Mouse (Mus musculus): ENCODE measurements around the gene Slc43a3. TPM values are rescaled to one million over a fixed set of nuclear protein-coding genes. Genes with fewer than 3 reads are reported as not detected.

Gene Slc43a3
- polyA plus RNA-seq, 1 experiment from 2014 or later, result 52.4 TPM

GRCm38 (mm10) chr2:84939306-84939705, 2.9 kb downstream of the Slc43a3 start:
- no peak overlapping the region for H3K4me2 ChIP-seq
- H3K36me3 ChIP-seq, result peaks cover 24% of the 10 kb centered on the region
- WGBS, result 95% methylated on average over 3 of the region's 3 CpGs
- H3K27me3 ChIP-seq, result no peaks in the 10 kb centered on the region
- H3K9ac ChIP-seq, result no peak overlapping the region
- no peak overlapping the region for H3K27ac ChIP-seq
- no peak overlapping the region for H3K4me3 ChIP-seq (replicated peaks)
- peaks cover 13% of the 10 kb centered on the region for H3K4me1 ChIP-seq
- H3K9me3 ChIP-seq (replicated peaks), result no peaks in the 10 kb centered on the region
- ATAC-seq (replicated peaks; ENCODE audit: low FRiP score), result no peak

- Histone ChIP-seq H3K36me3 (peaks cover 28% of the 10 kb centered on the region), H3K27me3 (no peaks in the 10 kb centered on the region), H3K4me1 (peaks cover 12% of the 10 kb centered on the region), H3K27ac (no peak overlapping the region), H3K9me3 (replicated peaks) (no peaks in the 10 kb centered on the region), H3K9ac (no peak overlapping the region), H3K4me3 (replicated peaks) (no peak overlapping the region), H3K4me2 (no peak overlapping the region)
- 97% methylated on average over 6 of the region's 6 CpGs for WGBS
- no peak for ATAC-seq (replicated peaks; ENCODE audit: low FRiP score)
Measured at GRCm38 (mm10) chr2:84939711-84940110, 3.3 kb downstream of the Slc43a3 start.

GRCm38 (mm10) chr2:84941332-84941731, 5.0 kb downstream of the Slc43a3 start:
- H3K9me3 ChIP-seq (replicated peaks), result no peaks in the 10 kb centered on the region
- H3K27me3 ChIP-seq, result no peaks in the 10 kb centered on the region
- WGBS, result 61% methylated on average over 2 of the region's 2 CpGs
- no peak overlapping the region for H3K9ac ChIP-seq
- ATAC-seq (replicated peaks; ENCODE audit: low FRiP score), result no peak
- no peak overlapping the region for H3K4me2 ChIP-seq
- H3K4me1 ChIP-seq, result peaks cover 12% of the 10 kb centered on the region
- H3K36me3 ChIP-seq, result peaks cover 43% of the 10 kb centered on the region
- no peak overlapping the region for H3K27ac ChIP-seq
- no peak overlapping the region for H3K4me3 ChIP-seq (replicated peaks)

- Histone ChIP-seq H3K36me3 (peaks cover 48% of the 10 kb centered on the region), H3K9me3 (replicated peaks) (no peaks in the 10 kb centered on the region), H3K4me2 (no peak overlapping the region), H3K4me3 (replicated peaks) (no peak overlapping the region), H3K27me3 (no peaks in the 10 kb centered on the region), H3K27ac (no peak overlapping the region), H3K4me1 (peaks cover 12% of the 10 kb centered on the region), H3K9ac (no peak overlapping the region)
- WGBS, result 94% methylated on average over 4 of the region's 4 CpGs
- ATAC-seq (replicated peaks; ENCODE audit: low FRiP score), result no peak
Measured at GRCm38 (mm10) chr2:84941795-84942194, 5.4 kb downstream of the Slc43a3 start.

- WGBS, result 88% methylated on average over 3 of the region's 3 CpGs
- no peaks in the 10 kb centered on the region for H3K9me3 ChIP-seq (replicated peaks)
- H3K4me3 ChIP-seq (replicated peaks), result no peak overlapping the region
- no peak overlapping the region for H3K9ac ChIP-seq
- no peaks in the 10 kb centered on the region for H3K27me3 ChIP-seq
- H3K4me1 ChIP-seq, result no peaks in the 10 kb centered on the region
- no peak overlapping the region for H3K27ac ChIP-seq
- peaks cover 81% of the 10 kb centered on the region for H3K36me3 ChIP-seq
- no peak overlapping the region for H3K4me2 ChIP-seq
- ATAC-seq (replicated peaks; ENCODE audit: low FRiP score), result no peak
Measured at GRCm38 (mm10) chr2:84947154-84947771, 10.9 kb downstream of the Slc43a3 start.

- Histone ChIP-seq H3K9me3 (replicated peaks) (no peaks in the 10 kb centered on the region), H3K4me2 (no peak overlapping the region), H3K27me3 (no peaks in the 10 kb centered on the region), H3K9ac (no peak overlapping the region), H3K36me3 (peaks cover 89% of the 10 kb centered on the region), H3K4me3 (replicated peaks) (no peak overlapping the region), H3K27ac (no peak overlapping the region), H3K4me1 (no peaks in the 10 kb centered on the region)
- 90% methylated on average over 7 of the region's 7 CpGs for WGBS
- no peak for ATAC-seq (replicated peaks; ENCODE audit: low FRiP score)
Measured at GRCm38 (mm10) chr2:84948252-84948651, 11.9 kb downstream of the Slc43a3 start.

GRCm38 (mm10) chr2:84948721-84949120, 12.3 kb downstream of the Slc43a3 start:
- ATAC-seq (replicated peaks; ENCODE audit: low FRiP score), result no peak
- Histone ChIP-seq H3K9me3 (replicated peaks) (no peaks in the 10 kb centered on the region), H3K9ac (no peak overlapping the region), H3K4me3 (replicated peaks) (no peak overlapping the region), H3K4me1 (no peaks in the 10 kb centered on the region), H3K4me2 (no peak overlapping the region), H3K27ac (no peak overlapping the region), H3K36me3 (peaks cover 94% of the 10 kb centered on the region), H3K27me3 (no peaks in the 10 kb centered on the region)
- 98% methylated on average over 2 of the region's 2 CpGs for WGBS

GRCm38 (mm10) chr2:84951027-84951426, 14.6 kb downstream of the Slc43a3 start:
- H3K27ac ChIP-seq, result no peak overlapping the region
- no peaks in the 10 kb centered on the region for H3K9me3 ChIP-seq (replicated peaks)
- H3K4me1 ChIP-seq, result no peaks in the 10 kb centered on the region
- H3K4me2 ChIP-seq, result no peak overlapping the region
- no peak for ATAC-seq (replicated peaks; ENCODE audit: low FRiP score)
- no peak overlapping the region for H3K9ac ChIP-seq
- H3K4me3 ChIP-seq (replicated peaks), result no peak overlapping the region
- no peaks in the 10 kb centered on the region for H3K27me3 ChIP-seq
- peaks cover 92% of the 10 kb centered on the region for H3K36me3 ChIP-seq
- whole genome bisulfite sequencing, result 93% methylated on average over 8 of the region's 8 CpGs

GRCm38 (mm10) chr2:84952251-84952650, 15.9 kb downstream of the Slc43a3 start:
- Histone ChIP-seq H3K4me2 (no peak overlapping the region), H3K36me3 (peaks cover 90% of the 10 kb centered on the region), H3K4me3 (replicated peaks) (no peak overlapping the region), H3K27me3 (no peaks in the 10 kb centered on the region), H3K9me3 (replicated peaks) (no peaks in the 10 kb centered on the region), H3K4me1 (no peaks in the 10 kb centered on the region), H3K9ac (no peak overlapping the region), H3K27ac (no peak overlapping the region)
- no peak for ATAC-seq (replicated peaks; ENCODE audit: low FRiP score)
- WGBS, result 94% methylated on average over 1 of the region's 1 CpGs

- Histone ChIP-seq H3K36me3 (peaks cover 90% of the 10 kb centered on the region), H3K4me3 (replicated peaks) (no peak overlapping the region), H3K4me2 (no peak overlapping the region), H3K27me3 (no peaks in the 10 kb centered on the region), H3K9me3 (replicated peaks) (no peaks in the 10 kb centered on the region), H3K4me1 (no peaks in the 10 kb centered on the region), H3K27ac (no peak overlapping the region), H3K9ac (no peak overlapping the region)
- no peak for ATAC-seq (replicated peaks; ENCODE audit: low FRiP score)
- 79% methylated on average over 4 of the region's 4 CpGs for WGBS
Measured at GRCm38 (mm10) chr2:84952693-84953092, 16.3 kb downstream of the Slc43a3 start.

- Histone ChIP-seq H3K27ac (no peak overlapping the region), H3K4me2 (no peak overlapping the region), H3K36me3 (peaks cover 85% of the 10 kb centered on the region), H3K27me3 (no peaks in the 10 kb centered on the region), H3K4me1 (no peaks in the 10 kb centered on the region), H3K9ac (no peak overlapping the region), H3K9me3 (replicated peaks) (no peaks in the 10 kb centered on the region), H3K4me3 (replicated peaks) (no peak overlapping the region)
- ATAC-seq (replicated peaks; ENCODE audit: low FRiP score), result no peak
- whole genome bisulfite sequencing, result 90% methylated on average over 9 of the region's 9 CpGs
Measured at GRCm38 (mm10) chr2:84955435-84955834, 19.1 kb downstream of the Slc43a3 start.

GRCm38 (mm10) chr2:84956274-84956673, 19.9 kb downstream of the Slc43a3 start:
- ATAC-seq (replicated peaks; ENCODE audit: low FRiP score), result peak; percentile 60; the same call in 1 of the 2 replicates
- Histone ChIP-seq H3K36me3 (peaks cover 77% of the 10 kb centered on the region), H3K27ac (no peak overlapping the region), H3K4me3 (replicated peaks) (no peak overlapping the region), H3K27me3 (no peaks in the 10 kb centered on the region), H3K9me3 (replicated peaks) (no peaks in the 10 kb centered on the region), H3K4me1 (no peaks in the 10 kb centered on the region), H3K9ac (no peak overlapping the region), H3K4me2 (no peak overlapping the region)
- 58% methylated on average over 5 of the region's 5 CpGs for WGBS

All from kidney, embryonic 15.5 days (tissue).